9 mouse cellular contexts compared by ENCODE assay signal in the genomic region with DNA sequence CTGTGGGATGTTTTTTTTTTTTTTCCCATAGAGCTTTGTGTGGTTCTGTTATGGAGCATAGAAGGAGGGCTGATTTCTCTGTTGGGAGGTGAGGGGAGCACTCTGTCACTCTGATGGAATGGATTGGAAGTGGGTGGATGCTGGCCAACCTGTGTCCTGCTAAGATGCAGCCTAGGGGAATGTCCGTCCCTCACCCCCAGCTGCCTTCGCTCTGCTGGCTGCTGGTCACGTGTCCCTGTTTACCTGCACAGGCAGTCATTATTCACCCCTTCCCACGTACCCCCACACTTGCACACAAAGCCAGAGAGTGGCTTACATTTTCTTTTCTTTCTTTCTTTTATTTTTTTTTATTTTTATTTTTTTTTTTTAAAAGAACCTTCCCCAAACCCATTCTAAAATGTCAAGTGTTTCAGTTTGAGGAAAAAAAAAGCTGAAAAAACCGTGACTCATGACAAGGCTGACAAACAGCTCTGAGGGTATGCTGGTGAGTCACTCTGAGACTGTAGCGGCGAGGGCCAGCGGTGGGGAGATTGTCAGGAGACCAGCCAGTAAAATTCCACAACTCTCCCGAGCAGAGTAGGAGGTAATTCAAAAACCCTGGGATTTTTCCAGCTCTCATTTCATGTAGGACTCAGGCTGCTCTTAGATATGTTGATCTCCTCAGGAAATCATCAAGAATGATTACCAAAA.
A peak's percentile ranks its signal among the peaks of the same experiment; 100 is the strongest.
DNase-seq lines count a peak whose midpoint lies in the region; ATAC-seq lines count a peak whose summit lies in the region.
"Had no signal": no experiment of that assay in that cellular context is flagged by ENCODE, and none has a peak within 500 bp of the region (broad histone marks: within the 10 kb centered on the region; RNA-seq: fewer than 3 reads in every experiment).

No protein-coding gene starts in this region.

- H3K9me3 ChIP-seq in embryonic facial prominence, embryonic 13.5 days, result peaks cover 6% of the 10 kb centered on the region; the same call in 1 of the 2 replicates
- H3K9me3 ChIP-seq: lung, embryonic 15.5 days had no signal

- H3K36me3 ChIP-seq in embryonic facial prominence, embryonic 13.5 days, result no peaks in the 10 kb centered on the region
- H3K36me3 ChIP-seq: lung, embryonic 15.5 days had no signal

- peaks cover 15% of the 10 kb centered on the region for H3K4me1 ChIP-seq in embryonic facial prominence, embryonic 13.5 days

- intact Hi-C loops in heart, postnatal 10 days (cut with DNase I), result no loop called here

- no peaks in the 10 kb centered on the region for H3K27me3 ChIP-seq in embryonic facial prominence, embryonic 13.5 days
- H3K27me3 ChIP-seq: lung, embryonic 15.5 days had no signal

- H3K4me3 ChIP-seq in embryonic facial prominence, embryonic 13.5 days, result no peak overlapping the region
- H3K4me3 ChIP-seq: lung, embryonic 15.5 days had no signal

- DNase-seq in 3134 (ENCODE audit: extremely low read depth, insufficient read length, low spot score) (peak; percentile 82), adipocyte (ENCODE audit: low spot score) (peak; percentile 74), liver (no peak)
- peak; percentile 35 to 36 for DNase-seq in heart, postnatal 10 days
- peak; percentile 72 for DNase-seq in layer of hippocampus, adult 11-12 months (ENCODE audit: low spot score)
- DNase-seq in mesoderm, embryonic 11.5 days (ENCODE audit: low read depth, low spot score), result peak; percentile 49
- peak; percentile 91 for DNase-seq in telencephalon, adult 2 months (ENCODE audit: low read depth, low spot score)

- H3K27ac ChIP-seq in embryonic facial prominence, embryonic 13.5 days, result no peak overlapping the region
- H3K27ac ChIP-seq: lung, embryonic 15.5 days had no signal

- 12% methylated on average over 9 of the region's 9 CpGs for WGBS in embryonic facial prominence, embryonic 13.5 days

- peak overlapping the region; percentile 34 for H3K4me2 ChIP-seq in embryonic facial prominence, embryonic 13.5 days
- H3K4me2 ChIP-seq: lung, embryonic 15.5 days had no signal

- H3K9ac ChIP-seq in embryonic facial prominence, embryonic 13.5 days, result no peak overlapping the region
- H3K9ac ChIP-seq: lung, embryonic 15.5 days had no signal

- no peak for ATAC-seq in embryonic facial prominence, embryonic 13.5 days (ENCODE audit: insufficient number of reproducible peaks, insufficient read depth, low FRiP score, low TSS enrichment, low read depth)
